Mouse (Mus musculus): Measurements from ENCODE around the gene Tubb3.
A peak's percentile ranks its signal among the peaks of the same experiment; 100 is the strongest.
"Not testable (repeated sequence)": the region's sequence is repeated elsewhere in the genome, so short reads cannot be mapped to it uniquely, and the experiment has no call there.

The Tubb3 gene

DNA sequence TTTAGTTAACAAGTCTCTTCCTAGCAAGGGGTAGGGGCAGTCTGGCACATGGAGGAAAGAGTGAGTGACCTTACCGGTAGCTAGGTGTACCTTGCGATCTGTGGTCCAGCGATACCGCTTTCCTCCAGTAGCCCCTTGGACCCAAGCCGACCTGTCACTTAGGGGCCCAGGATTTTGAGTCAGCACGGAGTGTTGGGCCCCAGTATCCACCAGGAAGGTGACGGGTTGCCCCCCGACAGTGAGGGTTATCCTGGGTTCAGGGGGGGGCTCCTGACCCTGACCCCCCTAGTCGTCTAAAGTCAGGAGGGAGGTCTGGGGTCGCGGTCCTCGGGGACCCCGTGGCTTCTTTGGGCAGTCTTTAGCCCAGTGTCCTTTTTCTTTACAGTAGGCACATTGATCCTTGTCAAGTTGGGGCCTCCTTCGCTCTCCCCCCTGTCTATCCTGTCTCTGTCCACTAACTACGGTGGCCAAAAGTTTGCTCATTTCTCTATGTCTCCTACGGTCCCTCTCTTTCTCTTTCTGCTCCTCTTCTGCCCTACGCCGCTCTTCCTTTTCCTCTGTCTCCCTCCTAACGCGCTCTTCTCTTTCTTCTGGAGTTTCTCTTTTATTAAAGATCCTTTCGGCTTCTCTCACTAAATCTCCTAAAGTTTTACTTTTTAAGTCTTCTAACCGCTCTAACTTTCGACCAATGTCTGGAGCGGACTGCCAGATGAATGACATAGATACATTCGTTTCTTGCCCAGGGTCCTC, 20.6 kb downstream of the Tubb3 start:
- no peak for DNase-seq (ENCODE audit: low read depth, low spot score)

DNA sequence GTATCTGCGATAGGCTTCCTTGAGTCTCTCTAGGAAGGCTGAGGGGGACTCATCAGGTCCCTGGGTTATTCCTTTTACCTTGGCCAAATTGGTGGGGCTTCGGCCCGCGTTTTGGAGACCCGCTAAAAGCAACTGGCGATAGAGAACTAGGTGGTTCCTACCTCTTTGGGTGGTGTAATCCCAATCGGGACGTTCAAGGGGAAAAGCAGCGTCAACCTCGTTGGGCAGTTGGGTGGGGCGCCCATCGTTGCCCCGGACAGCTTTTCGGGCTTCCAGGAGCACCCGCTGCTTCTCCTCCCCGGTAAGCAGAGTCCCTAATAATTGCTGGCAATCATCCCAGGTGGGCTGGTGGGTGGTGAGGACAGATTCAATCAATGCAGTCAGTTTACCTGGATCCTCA, 21.2 kb downstream of the Tubb3 start:
- no peak for DNase-seq (ENCODE audit: low read depth, low spot score)

DNA sequence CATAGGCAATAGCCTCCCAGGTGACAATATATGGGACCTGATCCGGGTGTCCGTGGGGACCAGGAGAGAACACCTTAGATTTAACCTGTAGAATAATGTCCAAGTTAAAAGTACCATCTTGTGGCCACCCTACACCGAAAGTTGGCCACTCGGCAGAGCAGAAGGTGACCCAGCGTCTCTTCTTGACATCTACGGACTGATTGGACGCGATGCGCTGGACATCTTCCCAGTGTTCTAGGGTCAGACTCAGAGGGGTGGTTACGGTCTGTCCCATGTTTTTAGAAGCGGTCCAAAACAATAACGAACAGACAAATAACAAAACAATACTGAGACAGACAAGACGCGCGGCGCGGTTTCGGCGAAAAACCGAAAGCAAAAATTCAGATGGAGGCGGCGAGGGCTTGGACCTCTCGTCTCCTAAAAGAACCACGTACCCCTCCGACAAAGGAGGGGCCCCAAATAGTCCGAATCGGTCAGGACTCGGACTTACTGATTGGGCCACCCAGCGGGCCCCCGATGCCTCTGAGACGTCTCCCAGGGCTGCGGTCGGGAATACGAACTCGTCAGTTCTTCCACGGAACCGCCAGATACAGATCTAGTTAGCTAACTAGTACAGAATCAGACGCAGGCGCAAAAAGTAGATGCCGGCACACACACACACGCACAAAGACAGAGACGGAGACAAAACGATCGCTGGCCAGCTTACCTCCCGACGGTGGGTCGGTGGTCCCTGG, 22.2 kb downstream of the Tubb3 start:
- not testable (repeated sequence) for DNase-seq (ENCODE audit: low read depth, low spot score)

DNA sequence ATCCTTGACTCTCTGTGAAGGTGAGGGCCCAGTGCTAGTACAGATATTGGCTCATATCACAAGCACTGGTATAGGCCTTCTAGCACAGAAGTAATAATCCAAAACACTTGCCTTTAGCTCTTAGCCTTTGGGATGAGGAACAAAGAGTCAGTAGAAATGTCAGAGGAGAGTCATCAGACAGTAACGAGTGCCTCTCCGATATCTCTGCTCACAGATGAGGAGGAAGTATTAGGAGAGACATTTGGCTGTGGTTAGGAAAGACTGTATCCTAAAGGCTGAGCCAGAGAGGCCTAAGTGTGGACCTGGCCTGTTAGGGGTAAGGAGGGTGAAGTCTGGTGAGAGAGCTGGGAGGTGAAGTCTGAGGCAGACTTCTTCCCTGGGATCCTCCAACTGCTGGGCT, 30.6 kb downstream of the Tubb3 start:
- no peak for DNase-seq (ENCODE audit: low read depth, low spot score)

DNA sequence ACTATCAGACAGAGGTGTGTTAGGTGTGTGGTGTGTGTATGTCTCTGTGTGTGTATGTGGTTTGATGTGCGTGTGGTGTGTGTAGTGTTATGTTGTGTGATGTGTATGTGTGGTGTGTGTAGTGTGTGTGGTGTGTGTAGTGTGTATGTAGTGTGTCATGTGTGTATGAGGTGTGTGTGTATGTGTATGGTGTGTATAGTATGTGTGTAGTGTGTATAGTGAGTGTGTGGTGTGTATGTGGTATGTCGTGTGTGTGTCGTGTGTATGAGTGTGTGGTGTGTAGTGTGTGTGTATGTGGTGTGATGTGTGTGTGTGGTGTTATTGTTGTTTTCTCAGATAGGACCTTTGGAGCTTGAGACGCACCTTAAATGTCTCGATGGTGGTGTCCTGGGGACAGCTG, 31.1 kb downstream of the Tubb3 start:
- DNase-seq (ENCODE audit: low read depth, low spot score): no peak

DNA sequence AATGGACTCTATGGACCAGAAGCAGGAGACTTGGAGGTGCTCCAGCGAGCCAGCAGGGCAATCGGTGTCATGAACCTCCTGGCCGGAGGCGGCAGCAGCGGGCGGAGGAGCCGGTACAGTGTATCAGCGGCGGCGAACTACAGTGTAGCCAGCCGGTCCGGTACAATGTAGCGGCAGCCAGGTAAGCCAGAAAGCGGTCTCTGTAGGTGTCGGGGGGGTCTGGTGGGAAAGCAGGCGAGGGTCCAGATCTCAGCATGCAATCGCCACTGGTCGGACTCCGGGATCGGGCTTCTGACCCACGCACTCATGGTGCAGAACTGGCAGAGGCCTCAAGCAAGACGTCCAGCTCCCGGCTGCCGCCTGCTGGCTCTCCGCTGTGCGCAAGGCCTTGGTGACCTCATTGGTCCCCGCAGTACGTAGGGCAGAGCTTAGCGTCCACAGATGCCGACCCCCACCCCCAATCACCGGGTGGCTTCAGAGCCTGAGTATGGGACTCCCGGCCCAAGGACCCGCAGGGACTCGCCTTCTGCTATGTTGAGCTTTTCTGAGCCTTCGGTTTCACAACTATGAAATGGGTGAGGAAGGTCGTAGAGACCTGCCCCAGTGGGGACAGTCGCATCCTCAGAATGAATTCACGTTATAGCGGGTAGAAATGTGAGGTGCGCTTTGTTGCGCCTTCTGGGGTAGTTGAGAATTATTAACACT, 31.8 kb downstream of the Tubb3 start:
- DNase-seq (ENCODE audit: low read depth, low spot score): peak; percentile 94

DNA sequence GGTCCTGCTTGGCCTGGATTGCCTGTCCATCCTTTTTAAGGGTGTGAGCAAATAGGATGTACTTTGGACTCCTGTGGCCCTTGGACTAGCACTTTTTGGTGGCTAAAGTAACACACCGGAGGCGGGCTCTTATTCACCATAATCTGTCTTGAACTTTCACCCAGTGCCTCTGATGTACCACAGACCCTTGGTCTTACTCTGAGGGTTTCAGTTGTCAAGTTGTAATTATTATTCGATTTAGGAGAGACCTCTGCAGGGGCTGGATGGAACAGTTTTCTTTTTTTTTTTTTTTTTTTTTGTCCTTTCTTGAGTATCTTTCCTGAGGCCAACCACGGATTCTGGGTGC, 32.3 kb downstream of the Tubb3 start:
- no peak for DNase-seq (ENCODE audit: low read depth, low spot score)

DNA sequence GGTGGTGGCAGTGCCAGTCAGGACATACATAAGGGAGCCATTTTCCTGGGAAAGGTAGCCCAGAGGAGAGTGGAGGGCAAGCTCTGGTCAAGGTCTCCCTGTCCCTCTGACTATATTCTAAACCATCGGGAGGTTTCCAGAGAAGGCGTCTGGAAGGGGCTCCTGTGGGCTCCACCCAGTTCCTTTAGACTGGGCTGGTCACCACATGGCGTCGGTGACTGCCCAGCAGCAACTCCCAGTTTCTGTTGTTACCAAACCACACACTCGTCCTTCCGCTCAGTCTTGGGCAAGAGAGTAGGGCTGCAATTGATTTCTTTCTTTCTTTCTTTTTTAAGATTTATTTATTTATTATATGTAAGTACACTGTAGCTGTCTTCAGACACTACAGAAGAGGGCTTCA, 32.9 kb downstream of the Tubb3 start:
- DNase-seq (ENCODE audit: low read depth, low spot score): no peak

DNA sequence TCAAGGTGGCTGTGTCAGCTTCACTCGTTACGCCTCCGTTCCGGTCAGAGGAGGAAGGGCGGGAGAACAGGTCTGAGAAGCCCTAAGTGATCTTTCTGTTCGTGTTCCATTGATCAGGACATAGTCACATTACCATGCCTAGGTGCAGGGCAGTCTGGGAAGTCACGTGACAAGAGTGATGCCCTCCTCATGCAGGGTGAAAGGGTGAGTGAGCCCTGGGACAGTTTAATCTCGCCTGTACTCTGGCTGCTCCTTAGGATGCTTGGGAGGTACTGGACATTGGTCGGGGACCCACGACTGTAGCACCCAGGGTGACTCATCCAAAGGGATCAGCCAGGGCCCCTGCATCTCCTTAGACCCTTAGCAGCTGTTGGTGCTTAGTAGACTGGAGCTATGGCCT, 34.8 kb downstream of the Tubb3 start:
- no peak for DNase-seq (ENCODE audit: low read depth, low spot score)

DNA sequence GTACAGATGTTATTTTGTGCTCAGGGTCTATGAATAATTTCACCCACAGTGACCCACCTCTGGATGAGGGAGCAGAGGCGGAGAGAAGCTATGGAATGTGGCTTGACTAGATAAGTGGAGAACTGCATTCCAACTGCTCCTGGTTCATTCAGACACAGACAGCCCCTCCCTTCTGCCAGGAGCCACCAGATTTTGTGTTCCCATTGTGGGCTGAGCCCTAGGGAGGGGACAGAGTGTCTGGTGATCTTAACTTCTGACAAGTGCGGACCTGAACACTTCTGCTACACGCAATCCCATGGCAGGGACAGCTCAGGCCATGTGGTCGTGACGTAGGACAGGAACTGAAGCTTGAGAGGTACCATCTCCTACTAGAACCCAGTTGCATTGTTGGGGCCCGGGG, 35.6 kb downstream of the Tubb3 start:
- DNase-seq (ENCODE audit: low read depth, low spot score): no peak

DNA sequence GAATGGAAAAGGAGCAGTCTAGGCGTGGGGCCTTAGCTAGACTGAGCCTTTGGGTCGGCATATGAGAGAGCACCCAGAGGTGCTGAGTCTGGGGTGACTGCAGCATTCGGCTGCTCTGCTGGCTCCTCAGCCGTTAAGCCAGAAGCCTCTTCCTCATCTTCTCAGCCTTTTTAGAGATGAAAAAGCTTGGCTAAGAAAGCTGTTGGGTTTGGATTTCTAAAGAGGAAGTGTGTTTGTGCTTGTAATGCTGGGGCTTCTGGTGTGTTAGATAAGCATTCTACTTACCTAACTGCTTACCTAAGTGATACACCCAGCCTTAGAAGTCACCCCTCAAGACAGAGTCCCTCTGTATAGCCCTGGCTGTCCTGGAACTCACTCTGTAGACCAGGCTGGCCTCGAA, 39.6 kb downstream of the Tubb3 start:
- no peak for DNase-seq (ENCODE audit: low read depth, low spot score)

DNA sequence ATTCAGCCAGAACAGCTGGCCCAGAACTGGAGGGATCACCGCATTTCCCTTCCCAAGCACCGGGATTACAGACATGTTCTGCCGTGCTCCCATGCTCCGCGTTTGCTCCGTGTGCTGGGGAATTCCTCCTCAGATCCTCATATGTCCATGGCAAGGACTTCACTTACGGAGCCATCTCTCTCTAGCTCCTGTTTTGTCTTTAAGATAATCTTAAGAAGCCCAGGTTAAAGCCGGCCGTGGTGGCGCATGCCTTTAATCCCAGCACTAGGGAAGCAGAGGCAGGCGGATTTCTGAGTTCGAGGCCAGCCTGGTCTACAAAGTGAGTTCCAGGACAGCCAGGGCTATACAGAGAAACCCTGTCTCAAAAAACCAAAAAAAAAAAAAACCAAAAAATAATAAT, 40.5 kb downstream of the Tubb3 start:
- DNase-seq (ENCODE audit: low read depth, low spot score): not testable (repeated sequence)

DNA sequence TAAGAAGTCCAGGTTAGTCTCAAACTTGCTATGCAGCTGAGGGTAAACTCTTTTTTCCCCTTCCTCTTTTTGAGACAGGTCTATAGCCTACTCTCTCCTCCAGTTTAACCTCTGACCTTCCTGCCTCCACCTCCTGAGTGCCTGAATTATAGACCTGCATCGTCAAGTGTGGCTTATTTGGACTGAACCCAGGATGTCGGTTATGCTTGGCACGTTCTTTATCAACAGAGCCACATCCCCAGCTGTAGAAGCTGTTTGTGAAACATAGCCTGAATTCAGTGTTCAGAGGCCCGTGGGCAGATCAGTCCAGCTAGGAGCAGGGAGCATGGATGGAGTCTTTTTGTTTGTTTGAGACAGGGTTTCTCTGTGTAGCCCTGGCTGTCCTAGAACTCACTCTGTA, 40.9 kb downstream of the Tubb3 start:
- DNase-seq (ENCODE audit: low read depth, low spot score): no peak

DNA sequence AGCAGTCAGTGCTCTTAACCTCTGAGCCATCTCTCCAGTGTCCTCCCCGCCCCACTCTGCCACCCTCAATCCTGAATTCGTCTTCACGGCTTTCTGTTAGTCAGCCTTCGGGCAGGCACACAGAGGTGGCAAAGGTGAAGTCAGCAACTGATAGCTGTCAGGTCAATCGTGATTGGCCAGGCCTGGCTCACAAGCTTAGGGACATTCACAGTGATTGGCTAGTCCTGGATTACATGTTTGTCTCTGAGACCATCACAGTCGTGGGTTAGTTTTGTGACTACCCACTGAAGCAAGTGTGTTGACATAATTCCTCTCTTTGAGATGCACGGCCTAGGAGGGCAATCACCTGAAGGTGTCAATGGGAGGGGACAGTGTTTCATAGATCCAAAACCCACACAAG, 42.1 kb downstream of the Tubb3 start:
- no peak for DNase-seq (ENCODE audit: low read depth, low spot score)

DNA sequence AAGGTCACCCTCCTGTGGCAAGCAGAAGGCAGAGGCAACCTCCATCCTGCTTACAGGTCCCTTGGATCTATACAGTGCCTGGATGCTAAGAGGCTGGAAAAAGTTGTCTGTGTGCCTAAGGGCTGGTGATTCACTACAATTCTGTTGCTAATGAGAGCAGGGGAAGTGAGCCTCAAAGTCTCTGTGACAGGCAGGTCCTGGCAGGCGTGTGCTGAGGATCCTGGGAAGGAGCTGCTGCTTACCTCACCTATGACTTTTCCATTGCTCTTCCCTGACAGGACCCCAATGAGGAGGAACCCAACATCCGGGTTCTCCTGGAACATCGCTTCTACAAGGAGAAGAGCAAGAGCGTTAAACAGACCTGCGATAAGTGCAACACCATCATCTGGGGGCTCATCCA, 42.7 kb downstream of the Tubb3 start:
- DNase-seq (ENCODE audit: low read depth, low spot score): no peak

DNA sequence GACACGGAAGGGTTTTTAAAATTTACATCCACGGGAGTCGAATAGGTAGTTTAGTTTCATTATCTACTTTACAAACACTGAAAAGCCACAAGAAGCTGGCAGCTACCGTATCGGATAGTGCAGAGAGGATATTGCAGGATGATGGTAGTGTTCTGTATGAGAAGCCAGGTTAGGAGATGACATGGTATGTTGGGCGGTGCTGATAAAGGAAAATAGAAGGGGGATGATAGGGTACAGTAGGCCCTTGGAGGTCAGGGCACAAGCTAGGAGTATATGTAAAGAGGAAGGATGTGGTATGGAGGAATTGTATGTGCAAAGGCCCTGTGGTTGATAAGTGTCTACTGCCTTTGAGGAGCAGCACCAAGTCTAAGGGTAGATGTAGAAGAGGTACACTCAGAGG, 43.3 kb downstream of the Tubb3 start:
- no peak for DNase-seq (ENCODE audit: low read depth, low spot score)

DNA sequence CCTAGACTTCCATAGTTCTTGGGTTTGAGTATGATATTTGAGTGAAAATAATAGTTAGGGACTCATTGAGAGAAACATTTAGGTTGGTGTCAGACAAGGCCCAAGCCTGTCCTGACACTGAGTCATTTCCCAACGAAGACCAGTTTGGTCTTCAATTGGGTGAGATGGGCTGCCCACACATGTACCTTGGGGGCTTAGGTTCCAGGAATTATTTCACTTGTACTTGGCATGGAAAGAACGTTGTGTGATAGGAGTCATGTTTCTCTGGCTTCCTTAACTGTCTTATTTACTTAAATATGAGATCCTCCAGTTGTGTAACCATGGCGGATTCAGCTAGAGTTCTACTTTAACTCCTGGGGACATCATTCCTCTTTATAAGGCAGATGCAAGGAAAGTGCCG, 52.4 kb downstream of the Tubb3 start:
- no peak for DNase-seq (ENCODE audit: low read depth, low spot score)

DNA sequence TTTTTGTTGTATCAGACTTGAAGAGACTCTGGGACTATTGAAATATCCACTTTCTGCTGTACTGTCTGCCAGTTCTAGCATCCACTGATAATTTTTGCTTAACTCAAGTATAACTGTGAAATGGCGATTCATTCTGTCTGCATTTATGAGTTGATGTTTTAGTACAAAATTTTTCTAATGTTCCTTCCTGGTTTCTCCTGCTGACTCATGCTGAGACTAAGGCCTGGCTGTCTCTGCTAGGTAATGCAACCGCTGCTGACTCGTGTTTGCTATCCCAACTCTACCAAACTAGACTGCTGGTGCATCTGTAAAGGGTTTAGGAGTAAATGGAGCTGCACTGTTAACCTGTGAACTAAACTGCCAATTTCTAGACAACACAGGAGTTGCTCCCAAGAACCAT, 56.3 kb downstream of the Tubb3 start:
- DNase-seq (ENCODE audit: low read depth, low spot score): no peak

All from CD4-positive, CD25-positive, alpha-beta regulatory T cell, adult 2 months (primary cell).